Mouse (Mus musculus) limb, embryonic 13.5 days (tissue): ENCODE measurements around the gene Asb18. TPM values are rescaled to one million over a fixed set of nuclear protein-coding genes. Genes with fewer than 3 reads are reported as not detected.

ENCODE experiments used
- ATAC-seq: fragments of 200-750 bp; cut with Nextera tagmentation; 2 replicates; pipeline ENCODE4 v1.8.0; 2017; ENCODE audit warnings: low read depth, moderate number of reproducible peaks, moderate TSS enrichment; ENCODE audit not compliant: low FRiP score
- H3K27ac ChIP-seq: fragments of 300-500 bp; sonication (generic); 2 replicates; pipeline ENCODE4 v1.5.1; 2015; ENCODE audit warnings: inconsistent platforms, mild to moderate bottlenecking, moderate library complexity
- H3K27me3 ChIP-seq: fragments of 300-500 bp; sonication (generic); 2 replicates; pipeline ENCODE4 v1.6.1; 2015; ENCODE audit warnings: mild to moderate bottlenecking, inconsistent platforms
- H3K36me3 ChIP-seq: fragments of 300-500 bp; sonication (generic); 2 replicates; pipeline ENCODE4 v1.6.1; 2015; ENCODE audit warnings: inconsistent platforms, mild to moderate bottlenecking, moderate library complexity
- H3K4me1 ChIP-seq: fragments of 300-500 bp; sonication (generic); 2 replicates; pipeline ENCODE4 v1.6.1; 2015; ENCODE audit warnings: inconsistent platforms
- H3K4me2 ChIP-seq: fragments of 300-500 bp; sonication (generic); replicated peaks from 2 replicates; pipeline ENCODE4 v1.6.1; 2015; ENCODE audit warnings: inconsistent platforms, mild to moderate bottlenecking, moderate library complexity
- H3K4me3 ChIP-seq: fragments of 300-500 bp; sonication (generic); 2 replicates; pipeline ENCODE4 v1.5.1; 2015; ENCODE audit warnings: moderate library complexity, mild to moderate bottlenecking, inconsistent platforms
- H3K9ac ChIP-seq: fragments of 300-500 bp; sonication (generic); 2 replicates; pipeline ENCODE4 v1.6.1; 2015; ENCODE audit warnings: mild to moderate bottlenecking, inconsistent platforms
- H3K9me3 ChIP-seq: fragments of 300-500 bp; sonication (generic); 2 replicates; pipeline ENCODE4 v1.6.1; 2016; ENCODE audit warnings: inconsistent platforms
- WGBS: fragments of 180-500 bp; shearing (Covaris S2); methylation state at CpG from one replicate; pipeline ENCODE4 v1.1.7; 2015; 5-methylcytosine and 5-hydroxymethylcytosine counted together
- polyA plus RNA-seq: library from polyadenylated mRNA; unstranded; fragments of >200 nt; fragmentation: Nextera tagmentation; extraction: Ambion mirVana; gene quantifications from 2 replicates; pipeline ENCODE4 v1.2.1, GENCODE M21; 2015

The Asb18 gene
- polyA plus RNA-seq, 1 experiment from 2014 or later, result 0.13 TPM

GRCm38 (mm10) chr1:90012168-90012567, 2.3 kb downstream of the Asb18 start:
- no peaks in the 10 kb centered on the region for H3K9me3 ChIP-seq
- H3K4me1 ChIP-seq, result no peaks in the 10 kb centered on the region
- H3K36me3 ChIP-seq, result no peaks in the 10 kb centered on the region
- H3K27ac ChIP-seq, result no peak overlapping the region
- H3K9ac ChIP-seq, result no peak overlapping the region
- H3K4me2 ChIP-seq, result no peak overlapping the region
- 68% methylated on average over 3 of the region's 3 CpGs for WGBS
- ATAC-seq, result no peak
- H3K4me3 ChIP-seq, result no peak overlapping the region
- peaks cover 6% of the 10 kb centered on the region; the same call in 1 of the 2 replicates for H3K27me3 ChIP-seq

- H3K27me3 ChIP-seq, result peaks cover 6% of the 10 kb centered on the region; the same call in 1 of the 2 replicates
- H3K27ac ChIP-seq, result no peak overlapping the region
- H3K36me3 ChIP-seq, result no peaks in the 10 kb centered on the region
- ATAC-seq, result no peak
- no peak overlapping the region for H3K9ac ChIP-seq
- WGBS, result 79% methylated on average over 1 of the region's 1 CpGs
- H3K4me3 ChIP-seq, result no peak overlapping the region
- no peaks in the 10 kb centered on the region for H3K4me1 ChIP-seq
- H3K9me3 ChIP-seq, result no peaks in the 10 kb centered on the region
- no peak overlapping the region for H3K4me2 ChIP-seq
These were observed 4.4 kb downstream of the Asb18 start for GRCm38 (mm10) chr1:90010077-90010476.

DNA sequence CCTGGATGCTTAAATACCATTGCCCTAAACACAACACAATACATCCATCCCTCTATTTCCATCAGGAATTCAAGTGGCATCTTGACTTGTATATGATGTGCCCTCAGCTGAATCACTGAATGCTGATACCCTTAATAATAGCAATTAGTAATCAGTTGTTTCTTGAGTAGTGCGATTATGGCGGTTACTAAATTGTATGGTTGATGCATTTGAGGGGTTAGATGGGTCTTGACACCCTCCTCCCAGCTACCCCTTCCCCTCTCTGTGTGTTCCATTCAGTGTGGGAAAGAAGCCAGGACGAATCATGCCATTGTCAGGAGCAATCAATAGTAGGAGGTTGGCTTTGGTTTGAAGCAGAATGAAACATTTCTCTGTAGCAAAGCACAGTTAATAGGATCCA, 5.3 kb downstream of the Asb18 start:
- H3K4me2 ChIP-seq, result no peak overlapping the region
- H3K9ac ChIP-seq, result no peak overlapping the region
- peaks cover 6% of the 10 kb centered on the region; the same call in 1 of the 2 replicates for H3K27me3 ChIP-seq
- WGBS, result 89% methylated on average over 3 of the region's 3 CpGs
- H3K4me3 ChIP-seq, result no peak overlapping the region
- ATAC-seq, result no peak
- no peaks in the 10 kb centered on the region for H3K4me1 ChIP-seq
- no peak overlapping the region for H3K27ac ChIP-seq
- H3K36me3 ChIP-seq, result no peaks in the 10 kb centered on the region
- H3K9me3 ChIP-seq, result no peaks in the 10 kb centered on the region

DNA sequence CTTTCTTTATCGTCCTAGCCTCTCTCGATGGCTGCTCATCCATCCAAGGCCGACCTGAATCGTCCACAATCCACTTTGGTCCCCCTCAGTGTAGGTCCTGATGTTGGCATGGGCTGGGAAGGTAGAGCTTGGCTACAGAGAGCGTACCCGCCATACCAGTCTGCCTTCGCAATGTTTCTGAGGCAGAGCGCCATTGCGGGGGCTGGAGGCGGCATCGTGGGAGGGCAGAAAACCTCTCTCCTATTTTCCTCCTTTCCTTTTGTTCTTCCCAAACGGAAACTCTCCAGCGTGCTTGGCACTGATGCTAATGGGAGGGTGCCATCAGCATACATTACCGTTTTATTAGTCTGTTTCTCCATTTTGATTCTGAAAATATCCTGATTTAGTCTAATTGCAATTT, 7.8 kb downstream of the Asb18 start:
- 72% methylated on average over 14 of the region's 14 CpGs for WGBS
- no peak for ATAC-seq
- Histone ChIP-seq H3K27ac (no peak overlapping the region), H3K4me2 (no peak overlapping the region), H3K9me3 (no peaks in the 10 kb centered on the region), H3K36me3 (no peaks in the 10 kb centered on the region), H3K4me1 (no peaks in the 10 kb centered on the region), H3K9ac (no peak overlapping the region), H3K4me3 (no peak overlapping the region), H3K27me3 (peaks cover 6% of the 10 kb centered on the region; the same call in 1 of the 2 replicates)

- no peak overlapping the region for H3K4me2 ChIP-seq
- no peak overlapping the region for H3K4me3 ChIP-seq
- no peaks in the 10 kb centered on the region for H3K9me3 ChIP-seq
- no peak for ATAC-seq
- H3K9ac ChIP-seq, result no peak overlapping the region
- no peak overlapping the region for H3K27ac ChIP-seq
- WGBS, result 53% methylated on average over 5 of the region's 5 CpGs
- no peaks in the 10 kb centered on the region for H3K4me1 ChIP-seq
- H3K36me3 ChIP-seq, result no peaks in the 10 kb centered on the region
- peaks cover 9% of the 10 kb centered on the region for H3K27me3 ChIP-seq
These were observed 13.5 kb downstream of the Asb18 start for GRCm38 (mm10) chr1:90000981-90001380.

DNA sequence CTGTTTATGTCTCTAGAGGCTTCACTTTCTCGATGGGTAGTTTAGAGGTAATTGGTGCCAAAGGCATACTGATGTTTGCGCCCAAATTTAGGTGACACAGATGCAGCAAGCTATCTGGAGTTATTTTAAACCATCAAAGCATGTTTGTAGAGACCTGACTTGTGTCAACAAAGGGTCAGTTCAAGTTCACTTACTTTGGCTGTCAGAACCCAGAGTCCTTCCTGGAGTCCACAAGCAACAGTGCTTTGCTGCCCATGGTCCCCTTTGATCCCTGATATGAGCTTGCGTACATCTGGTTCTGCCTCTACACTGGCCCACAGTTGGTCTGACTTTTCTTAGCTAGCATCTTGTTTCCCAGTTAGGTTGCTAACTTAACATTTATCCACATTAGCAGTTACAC, 14.6 kb downstream of the Asb18 start:
- Histone ChIP-seq H3K9ac (no peak overlapping the region), H3K4me2 (no peak overlapping the region), H3K27me3 (peaks cover 20% of the 10 kb centered on the region), H3K4me1 (no peaks in the 10 kb centered on the region), H3K27ac (no peak overlapping the region), H3K4me3 (no peak overlapping the region), H3K36me3 (no peaks in the 10 kb centered on the region), H3K9me3 (no peaks in the 10 kb centered on the region)
- no peak for ATAC-seq
- 81% methylated on average over 3 of the region's 3 CpGs for WGBS

DNA sequence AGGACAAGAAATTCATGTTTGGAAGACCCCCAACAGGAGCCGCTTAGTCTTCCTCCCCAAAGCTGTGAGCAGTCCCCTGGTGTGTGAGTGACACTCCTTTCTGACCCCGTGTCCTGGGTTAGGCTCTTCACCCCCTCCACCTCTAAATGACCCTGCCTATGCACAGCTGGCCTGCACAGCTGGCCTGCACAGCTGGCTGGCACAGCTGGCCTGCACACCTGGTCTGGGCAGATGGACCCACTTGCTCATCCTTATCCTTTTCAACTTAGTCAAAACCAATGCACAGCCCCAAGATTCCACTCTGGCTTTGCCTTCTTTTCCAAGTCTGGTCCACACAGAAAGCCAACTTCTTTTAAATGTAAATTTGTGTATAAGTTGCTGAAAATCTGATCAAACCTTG, 15.8 kb downstream of the Asb18 start:
- H3K4me3 ChIP-seq, result no peak overlapping the region
- H3K27ac ChIP-seq, result no peak overlapping the region
- H3K4me1 ChIP-seq, result no peaks in the 10 kb centered on the region
- no peaks in the 10 kb centered on the region for H3K9me3 ChIP-seq
- peaks cover 32% of the 10 kb centered on the region for H3K27me3 ChIP-seq
- ATAC-seq, result no peak
- no peak overlapping the region for H3K9ac ChIP-seq
- H3K4me2 ChIP-seq, result no peak overlapping the region
- WGBS, result 63% methylated on average over 2 of the region's 2 CpGs
- H3K36me3 ChIP-seq, result no peaks in the 10 kb centered on the region

- H3K4me1 ChIP-seq, result no peaks in the 10 kb centered on the region
- 27% methylated on average over 7 of the region's 7 CpGs for WGBS
- ATAC-seq, result peak; percentile 54; the same call in 1 of the 2 replicates
- H3K36me3 ChIP-seq, result no peaks in the 10 kb centered on the region
- H3K4me2 ChIP-seq, result no peak overlapping the region
- peaks cover 38% of the 10 kb centered on the region for H3K27me3 ChIP-seq
- H3K9me3 ChIP-seq, result no peaks in the 10 kb centered on the region
- no peak overlapping the region for H3K9ac ChIP-seq
- no peak overlapping the region for H3K27ac ChIP-seq
- no peak overlapping the region for H3K4me3 ChIP-seq
These were observed 16.4 kb downstream of the Asb18 start for GRCm38 (mm10) chr1:89998076-89998475.

- Histone ChIP-seq H3K27me3 (peaks cover 69% of the 10 kb centered on the region), H3K4me3 (peak overlapping the region; percentile 23), H3K9ac (0 out of 2 replicates have a peak overlapping the region, but pooled peaks have one; percentile 1), H3K36me3 (no peaks in the 10 kb centered on the region), H3K4me2 (peak overlapping the region; percentile 54), H3K27ac (no peak overlapping the region), H3K9me3 (no peaks in the 10 kb centered on the region), H3K4me1 (peaks cover 6% of the 10 kb centered on the region; the same call in 1 of the 2 replicates)
- 2% methylated on average over 25 of the region's 25 CpGs for whole genome bisulfite sequencing
- ATAC-seq, result no peak
These were observed 22.2 kb downstream of the Asb18 start for GRCm38 (mm10) chr1:89992256-89992655.

GRCm38 (mm10) chr1:89977261-89977660, 37.2 kb downstream of the Asb18 start:
- H3K4me3 ChIP-seq, result no peak overlapping the region
- H3K36me3 ChIP-seq, result no peaks in the 10 kb centered on the region
- H3K9ac ChIP-seq, result no peak overlapping the region
- no peaks in the 10 kb centered on the region for H3K9me3 ChIP-seq
- no peaks in the 10 kb centered on the region for H3K4me1 ChIP-seq
- WGBS, result 89% methylated on average over 8 of the region's 8 CpGs
- peaks cover 24% of the 10 kb centered on the region for H3K27me3 ChIP-seq
- no peak for ATAC-seq
- H3K4me2 ChIP-seq, result no peak overlapping the region
- no peak overlapping the region for H3K27ac ChIP-seq

GRCm38 (mm10) chr1:89976411-89976810, 38.1 kb downstream of the Asb18 start:
- Histone ChIP-seq H3K9ac (no peak overlapping the region), H3K27me3 (peaks cover 33% of the 10 kb centered on the region), H3K27ac (no peak overlapping the region), H3K36me3 (no peaks in the 10 kb centered on the region), H3K4me2 (no peak overlapping the region), H3K4me1 (no peaks in the 10 kb centered on the region), H3K4me3 (no peak overlapping the region), H3K9me3 (no peaks in the 10 kb centered on the region)
- 80% methylated on average over 8 of the region's 8 CpGs for WGBS
- ATAC-seq, result no peak

- Histone ChIP-seq H3K4me2 (no peak overlapping the region), H3K9ac (no peak overlapping the region), H3K4me1 (no peaks in the 10 kb centered on the region), H3K27me3 (peaks cover 47% of the 10 kb centered on the region), H3K36me3 (no peaks in the 10 kb centered on the region), H3K4me3 (no peak overlapping the region), H3K9me3 (no peaks in the 10 kb centered on the region), H3K27ac (no peak overlapping the region)
- no peak for ATAC-seq
- WGBS, result 72% methylated on average over 8 of the region's 8 CpGs
These were observed 39.9 kb downstream of the Asb18 start for GRCm38 (mm10) chr1:89974541-89974940.

- no peak overlapping the region for H3K4me3 ChIP-seq
- H3K27ac ChIP-seq, result no peak overlapping the region
- peaks cover 15% of the 10 kb centered on the region for H3K4me1 ChIP-seq
- H3K4me2 ChIP-seq, result no peak overlapping the region
- 37% methylated on average over 8 of the region's 8 CpGs for WGBS
- H3K36me3 ChIP-seq, result no peaks in the 10 kb centered on the region
- H3K9me3 ChIP-seq, result no peaks in the 10 kb centered on the region
- H3K27me3 ChIP-seq, result peaks cover 62% of the 10 kb centered on the region
- ATAC-seq, result no peak
- no peak overlapping the region for H3K9ac ChIP-seq
These were observed 42.6 kb downstream of the Asb18 start for GRCm38 (mm10) chr1:89971848-89972247.
